Mouse (Mus musculus) heart, postnatal 0 days (tissue): Measurements from ENCODE around the gene Npas3.

ENCODE experiments used
- CTCF ChIP-seq: IDR thresholded peaks from 2 replicates; pipeline ENCODE4 v1.5.1; 2016; ENCODE audit warnings: antibody characterized with exemption, control low read depth, low read depth
- EP300 ChIP-seq: IDR thresholded peaks from 2 replicates; pipeline ENCODE4 v1.6.1; 2016; ENCODE audit warnings: antibody characterized with exemption, low read depth

DNA sequence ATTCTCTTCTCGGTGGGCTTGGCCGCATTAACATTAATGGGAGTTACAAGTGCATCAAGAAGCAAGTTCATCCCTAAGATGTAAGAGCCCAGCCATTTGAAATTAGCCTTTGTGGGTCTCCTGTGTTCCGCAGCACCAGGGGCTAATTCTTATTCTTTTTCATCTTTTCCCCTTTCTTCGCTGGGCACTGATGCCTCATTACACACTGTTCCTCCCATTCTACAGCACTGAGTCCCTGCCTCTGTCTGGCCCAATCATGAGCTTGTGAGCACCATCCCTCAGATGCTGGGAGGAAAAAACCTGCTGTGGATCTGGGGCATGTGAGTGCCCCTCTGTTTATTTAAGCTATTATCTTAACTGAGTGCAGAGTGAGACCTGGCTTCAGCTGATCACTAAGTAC, 633.2 kb downstream of the Npas3 start:
- no peak for TF ChIP-seq EP300
- TF ChIP-seq CTCF, result no peak
